Mouse (Mus musculus): ENCODE measurements around the gene Atg4a.

GRCm38 (mm10) chrX:141165067-141165466, 208.4 kb downstream of the Atg4a start:
- TF ChIP-seq FLI1 (IDR thresholded peaks at IDR 0.05; ENCODE audit: low read length) (no peak), GATA1 (IDR thresholded peaks at IDR 0.05; ENCODE audit: borderline replicate concordance, low read length) (no peak)
